Mouse (Mus musculus) stomach, embryonic 16.5 days (tissue): Measurements from ENCODE around the gene Mras. TPM values are rescaled to one million over a fixed set of nuclear protein-coding genes. Genes with fewer than 3 reads are reported as not detected.

Source experiments
- ATAC-seq: fragments of 200-750 bp; cut with Nextera tagmentation; 2 replicates; pipeline ENCODE4 v1.8.0; 2017; ENCODE audit warnings: moderate number of reproducible peaks, moderate TSS enrichment; ENCODE audit not compliant: insufficient read depth, low FRiP score
- H3K27ac ChIP-seq: fragments of 300-500 bp; sonication (generic); 2 replicates; pipeline ENCODE4 v1.5.1; 2014; ENCODE audit warnings: low read length
- H3K27me3 ChIP-seq: fragments of 300-500 bp; sonication (generic); 2 replicates; pipeline ENCODE4 v1.6.1; 2014; ENCODE audit warnings: low read length, control low read depth, mixed read lengths; ENCODE audit not compliant: control insufficient read depth, insufficient read depth
- H3K36me3 ChIP-seq: fragments of 300-500 bp; sonication (generic); 2 replicates; pipeline ENCODE4 v1.6.1; 2014; ENCODE audit warnings: low read length; ENCODE audit not compliant: control insufficient read depth, insufficient read depth
- H3K4me1 ChIP-seq: fragments of 300-500 bp; sonication (generic); 2 replicates; pipeline ENCODE4 v1.6.1; 2014; ENCODE audit warnings: low read length, control low read depth, mixed read lengths; ENCODE audit not compliant: control insufficient read depth, insufficient read depth
- H3K4me2 ChIP-seq: fragments of 300-500 bp; sonication (generic); 2 replicates; pipeline ENCODE4 v1.6.1; 2014; ENCODE audit warnings: low read depth, low read length, mixed read lengths
- H3K4me3 ChIP-seq: fragments of 300-500 bp; sonication (generic); replicated peaks from 2 replicates; pipeline ENCODE4 v1.5.1; 2014; ENCODE audit warnings: mild to moderate bottlenecking, low read length
- H3K9ac ChIP-seq: fragments of 300-500 bp; sonication (generic); 2 replicates; pipeline ENCODE4 v1.6.1; 2014; ENCODE audit warnings: low read length
- H3K9me3 ChIP-seq: fragments of 300-500 bp; sonication (generic); replicated peaks from 2 replicates; pipeline ENCODE4 v1.6.1; 2016; ENCODE audit warnings: low read length, control low read depth; ENCODE audit not compliant: control insufficient read depth
- WGBS: fragments of 180-500 bp; shearing (Covaris S2); extraction: QIAGEN DNeasy Blood & Tissue Kit; methylation state at CpG from one replicate; pipeline ENCODE4 v1.1.7; 2014; 5-methylcytosine and 5-hydroxymethylcytosine counted together
- polyA plus RNA-seq: library from polyadenylated mRNA; unstranded; fragments of >200 nt; fragmentation: Nextera tagmentation; extraction: Ambion mirVana; gene quantifications from 2 replicates; pipeline ENCODE4 v1.2.1, GENCODE M21; 2015

Mras gene
- polyA plus RNA-seq, 1 experiment from 2014 or later, result 8.4 TPM

- ATAC-seq, result peak; percentile 54; the same call in 1 of the 2 replicates
- 61% methylated on average over 9 of the region's 9 CpGs for WGBS
- H3K27me3 ChIP-seq, result no peaks in the 10 kb centered on the region
- H3K4me3 ChIP-seq, result no peak overlapping the region
- no peak overlapping the region for H3K4me2 ChIP-seq
- H3K9ac ChIP-seq, result no peak overlapping the region
- no peaks in the 10 kb centered on the region for H3K9me3 ChIP-seq
- H3K36me3 ChIP-seq, result no peaks in the 10 kb centered on the region
- H3K4me1 ChIP-seq, result no peaks in the 10 kb centered on the region
- H3K27ac ChIP-seq, result no peak overlapping the region
Observed at GRCm38 (mm10) chr9:99423692-99424573, 13.2 kb downstream of the Mras start.

GRCm38 (mm10) chr9:99421914-99422313 is 15.3 kb downstream of the Mras start:
- H3K4me3 ChIP-seq, result no peak overlapping the region
- no peak overlapping the region for H3K4me2 ChIP-seq
- no peak overlapping the region for H3K9ac ChIP-seq
- 81% methylated on average over 3 of the region's 3 CpGs for WGBS
- H3K4me1 ChIP-seq, result peaks cover 4% of the 10 kb centered on the region; the same call in 1 of the 2 replicates
- no peaks in the 10 kb centered on the region for H3K9me3 ChIP-seq
- no peak; the same call in 1 of the 2 replicates for ATAC-seq
- no peaks in the 10 kb centered on the region for H3K36me3 ChIP-seq
- no peaks in the 10 kb centered on the region for H3K27me3 ChIP-seq
- H3K27ac ChIP-seq, result no peak overlapping the region

- 77% methylated on average over 8 of the region's 8 CpGs for WGBS
- Histone ChIP-seq H3K27me3 (no peaks in the 10 kb centered on the region), H3K4me3 (no peak overlapping the region), H3K9ac (no peak overlapping the region), H3K4me1 (peaks cover 4% of the 10 kb centered on the region; the same call in 1 of the 2 replicates), H3K4me2 (no peak overlapping the region), H3K36me3 (no peaks in the 10 kb centered on the region), H3K9me3 (no peaks in the 10 kb centered on the region), H3K27ac (no peak overlapping the region)
- no peak for ATAC-seq
Observed at GRCm38 (mm10) chr9:99419951-99420701, 17.1 kb downstream of the Mras start.

- no peak overlapping the region for H3K4me3 ChIP-seq
- ATAC-seq, result no peak
- 69% methylated on average over 5 of the region's 5 CpGs for WGBS
Observed at GRCm38 (mm10) chr9:99418377-99418776, 18.8 kb downstream of the Mras start.

GRCm38 (mm10) chr9:99417288-99417846 is 19.8 kb downstream of the Mras start:
- Histone ChIP-seq H3K9me3 (no peaks in the 10 kb centered on the region), H3K27me3 (no peaks in the 10 kb centered on the region), H3K27ac (no peak overlapping the region), H3K4me3 (no peak overlapping the region), H3K4me1 (peaks cover 9% of the 10 kb centered on the region; the same call in 1 of the 2 replicates), H3K9ac (no peak overlapping the region), H3K4me2 (no peak overlapping the region), H3K36me3 (no peaks in the 10 kb centered on the region)
- 0 out of 2 replicates have a peak, but pooled peaks have one; percentile 25 for ATAC-seq
- 55% methylated on average over 4 of the region's 4 CpGs for WGBS

More at GRCm38 (mm10) chr9:99418377-99418776, 18.8 kb downstream of the Mras start:
- Histone ChIP-seq H3K4me2 (no peak overlapping the region), H3K36me3 (no peaks in the 10 kb centered on the region), H3K9ac (no peak overlapping the region), H3K27ac (no peak overlapping the region), H3K4me1 (peaks cover 9% of the 10 kb centered on the region; the same call in 1 of the 2 replicates), H3K27me3 (no peaks in the 10 kb centered on the region), H3K9me3 (no peaks in the 10 kb centered on the region)

- Histone ChIP-seq H3K27me3 (no peaks in the 10 kb centered on the region), H3K36me3 (no peaks in the 10 kb centered on the region), H3K9me3 (no peaks in the 10 kb centered on the region), H3K4me2 (no peak overlapping the region), H3K4me1 (peaks cover 9% of the 10 kb centered on the region; the same call in 1 of the 2 replicates), H3K9ac (no peak overlapping the region), H3K27ac (no peak overlapping the region), H3K4me3 (no peak overlapping the region)
- no peak for ATAC-seq
- 82% methylated on average over 3 of the region's 3 CpGs for WGBS
Observed at GRCm38 (mm10) chr9:99416809-99417208, 20.4 kb downstream of the Mras start.

GRCm38 (mm10) chr9:99411785-99412184 is 25.4 kb downstream of the Mras start:
- Histone ChIP-seq H3K9ac (no peak overlapping the region), H3K36me3 (no peaks in the 10 kb centered on the region), H3K27me3 (no peaks in the 10 kb centered on the region), H3K27ac (no peak overlapping the region), H3K4me3 (no peak overlapping the region), H3K9me3 (no peaks in the 10 kb centered on the region), H3K4me2 (no peak overlapping the region), H3K4me1 (0 out of 2 replicates have a peak, but pooled peaks cover 5% of the 10 kb centered on the region)
- ATAC-seq, result no peak
- 91% methylated on average over 4 of the region's 4 CpGs for WGBS

GRCm38 (mm10) chr9:99411093-99411492 is 26.1 kb downstream of the Mras start:
- H3K9me3 ChIP-seq, result no peaks in the 10 kb centered on the region
- H3K4me2 ChIP-seq, result no peak overlapping the region
- H3K4me3 ChIP-seq, result no peak overlapping the region
- H3K36me3 ChIP-seq, result no peaks in the 10 kb centered on the region
- 89% methylated on average over 5 of the region's 5 CpGs for WGBS
- no peaks in the 10 kb centered on the region for H3K27me3 ChIP-seq
- 0 out of 2 replicates have a peak, but pooled peaks cover 5% of the 10 kb centered on the region for H3K4me1 ChIP-seq
- no peak overlapping the region for H3K9ac ChIP-seq
- H3K27ac ChIP-seq, result no peak overlapping the region
- no peak for ATAC-seq
